Mouse (Mus musculus): ENCODE results near the gene Qprt. TPM values are rescaled to one million over a fixed set of nuclear protein-coding genes. Genes with fewer than 3 reads are reported as not detected.

The Qprt gene
- polyA plus RNA-seq, 1 experiment from 2014 or later, result 151 TPM

DNA sequence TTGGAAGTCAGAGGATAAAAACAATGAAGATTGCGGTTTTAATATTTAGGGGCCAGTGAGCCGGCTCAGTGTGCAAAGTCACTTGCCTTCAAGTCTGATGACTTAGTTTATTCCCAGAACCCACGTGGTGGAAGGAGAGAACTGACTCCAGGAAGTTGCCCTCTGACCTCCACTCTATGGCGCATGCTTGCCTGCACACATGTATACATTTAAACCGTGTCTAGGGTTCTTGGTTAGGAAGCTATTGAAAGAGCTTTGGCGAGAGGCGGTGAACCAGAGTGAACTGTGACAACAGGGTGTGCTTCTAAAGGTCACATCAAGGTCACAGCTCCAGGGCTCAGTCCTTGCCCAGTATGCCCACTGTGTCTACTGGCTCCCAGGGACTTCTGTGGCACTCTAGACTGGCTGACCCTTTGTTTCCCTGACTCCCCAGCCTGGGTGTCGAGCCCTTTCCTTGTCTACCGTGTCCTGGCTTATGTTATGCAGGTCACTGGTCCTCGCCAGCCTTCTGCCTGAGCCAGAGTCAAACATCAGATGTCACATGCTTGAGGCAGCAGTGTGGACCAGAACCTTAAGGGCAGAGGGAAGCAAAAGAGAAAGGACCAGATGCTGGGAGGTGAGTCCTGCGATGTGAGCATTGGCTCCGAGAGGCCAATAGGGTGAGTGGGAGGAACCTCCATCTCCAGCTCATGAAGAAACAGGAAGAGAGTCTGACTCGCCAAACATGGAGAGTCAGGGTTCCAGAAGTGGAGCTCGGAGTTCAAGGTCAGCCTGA is 3.2 kb downstream of the Qprt start:
- WGBS (ENCODE audit: insufficient replicate concordance), result 53% methylated on average over 14 of the region's 14 CpGs
- ATAC-seq (peak; percentile 53), DNase-seq (no peak)
- TF ChIP-seq EP300 (IDR thresholded peaks at IDR 0.05; ENCODE audit: low read depth) (no peak), CTCF (IDR thresholded peaks at IDR 0.05; ENCODE audit: low read depth) (no peak)
- Histone ChIP-seq H3K27ac (ENCODE audit: low read depth) (peak overlapping the region; percentile 97), H3K4me3 (ENCODE audit: low read depth, low read length) (no peak overlapping the region), H3K4me1 (ENCODE audit: insufficient read depth) (peaks cover 29% of the 10 kb centered on the region), H3K9me3 (ENCODE audit: low read length) (no peaks in the 10 kb centered on the region), H3K4me2 (ENCODE audit: low read depth, low read length) (peak overlapping the region; percentile 8; the same call in 1 of the 2 replicates), H3K27me3 (ENCODE audit: insufficient read depth, low read length) (no peaks in the 10 kb centered on the region), H3K36me3 (replicated peaks; ENCODE audit: insufficient read depth, low read length) (no peaks in the 10 kb centered on the region), H3K9ac (replicated peaks) (peak overlapping the region; percentile 30; the same call in 1 of the 2 replicates)

DNA sequence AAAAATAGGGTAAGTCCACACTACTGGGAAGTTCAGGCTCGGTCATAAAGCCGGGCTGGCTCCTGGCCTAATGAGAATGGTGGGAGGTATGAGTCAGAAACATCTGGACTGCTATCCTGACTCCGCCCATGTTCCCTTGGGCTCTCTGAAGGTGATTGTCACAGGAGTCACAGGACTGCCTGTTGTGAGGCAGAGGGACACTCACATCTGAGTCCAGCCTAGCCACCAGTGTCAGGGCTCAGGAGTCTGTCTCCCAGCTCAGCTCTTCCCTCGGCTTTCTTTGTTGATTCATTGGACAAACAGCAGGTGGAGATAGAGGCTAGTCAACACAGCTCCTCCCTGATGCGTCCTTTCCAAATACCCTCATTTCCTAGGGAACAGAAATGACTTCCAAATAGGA is 4.1 kb downstream of the Qprt start:
- H3K27me3 ChIP-seq (ENCODE audit: insufficient read depth, low read length), result no peaks in the 10 kb centered on the region
- H3K4me3 ChIP-seq (ENCODE audit: low read depth, low read length), result no peak overlapping the region
- H3K4me1 ChIP-seq (ENCODE audit: insufficient read depth), result peaks cover 36% of the 10 kb centered on the region
- no peak for DNase-seq
- no peak overlapping the region; the same call in 1 of the 2 replicates for H3K4me2 ChIP-seq (ENCODE audit: low read depth, low read length)
- no peaks in the 10 kb centered on the region for H3K9me3 ChIP-seq (ENCODE audit: low read length)
- no peaks in the 10 kb centered on the region for H3K36me3 ChIP-seq (replicated peaks; ENCODE audit: insufficient read depth, low read length)
- TF ChIP-seq EP300 (IDR thresholded peaks at IDR 0.05; ENCODE audit: low read depth) (no peak), CTCF (IDR thresholded peaks at IDR 0.05; ENCODE audit: low read depth) (peak; percentile 56)
- H3K27ac ChIP-seq (ENCODE audit: low read depth), result peak overlapping the region; percentile 97
- peak overlapping the region; percentile 30; the same call in 1 of the 2 replicates for H3K9ac ChIP-seq (replicated peaks)
- ATAC-seq, result peak; percentile 18
- WGBS (ENCODE audit: insufficient replicate concordance), result 50% methylated on average over 5 of the region's 5 CpGs

GRCm38 (mm10) chr7:127116331-127116935 is 5.6 kb downstream of the Qprt start:
- Histone ChIP-seq H3K27ac (ENCODE audit: low read depth) (0 out of 2 replicates have a peak overlapping the region, but pooled peaks have one; percentile 8), H3K9ac (replicated peaks) (no peak overlapping the region; the same call in 1 of the 2 replicates), H3K4me3 (ENCODE audit: low read depth, low read length) (no peak overlapping the region), H3K27me3 (ENCODE audit: insufficient read depth, low read length) (no peaks in the 10 kb centered on the region), H3K4me1 (ENCODE audit: insufficient read depth) (peaks cover 34% of the 10 kb centered on the region), H3K9me3 (ENCODE audit: low read length) (no peaks in the 10 kb centered on the region), H3K4me2 (ENCODE audit: low read depth, low read length) (no peak overlapping the region), H3K36me3 (replicated peaks; ENCODE audit: insufficient read depth, low read length) (no peaks in the 10 kb centered on the region)
- ATAC-seq (no peak), DNase-seq (no peak)
- 57% methylated on average over 11 of the region's 11 CpGs for WGBS (ENCODE audit: insufficient replicate concordance)
- TF ChIP-seq CTCF (IDR thresholded peaks at IDR 0.05; ENCODE audit: low read depth) (no peak), EP300 (IDR thresholded peaks at IDR 0.05; ENCODE audit: low read depth) (no peak)

- Histone ChIP-seq H3K27ac (ENCODE audit: low read depth) (no peak overlapping the region), H3K9me3 (ENCODE audit: low read length) (no peaks in the 10 kb centered on the region), H3K4me3 (ENCODE audit: low read depth, low read length) (no peak overlapping the region), H3K36me3 (replicated peaks; ENCODE audit: insufficient read depth, low read length) (no peaks in the 10 kb centered on the region), H3K27me3 (ENCODE audit: insufficient read depth, low read length) (no peaks in the 10 kb centered on the region), H3K4me2 (ENCODE audit: low read depth, low read length) (no peak overlapping the region), H3K4me1 (ENCODE audit: insufficient read depth) (peaks cover 34% of the 10 kb centered on the region), H3K9ac (replicated peaks) (no peak overlapping the region)
- no peak for DNase-seq
- TF ChIP-seq CTCF (IDR thresholded peaks at IDR 0.05; ENCODE audit: low read depth) (no peak), EP300 (IDR thresholded peaks at IDR 0.05; ENCODE audit: low read depth) (no peak)
- 64% methylated on average over 11 of the region's 11 CpGs for WGBS (ENCODE audit: insufficient replicate concordance)
- no peak for ATAC-seq
These were observed 7.1 kb downstream of the Qprt start for GRCm38 (mm10) chr7:127114920-127115319.

GRCm38 (mm10) chr7:127113614-127114259 is 8.3 kb downstream of the Qprt start:
- Histone ChIP-seq H3K4me1 (ENCODE audit: insufficient read depth) (peaks cover 27% of the 10 kb centered on the region), H3K27me3 (ENCODE audit: insufficient read depth, low read length) (no peaks in the 10 kb centered on the region), H3K27ac (ENCODE audit: low read depth) (peak overlapping the region; percentile 17; the same call in 1 of the 2 replicates), H3K9me3 (ENCODE audit: low read length) (no peaks in the 10 kb centered on the region), H3K4me2 (ENCODE audit: low read depth, low read length) (peak overlapping the region; percentile 35), H3K4me3 (ENCODE audit: low read depth, low read length) (no peak overlapping the region), H3K9ac (replicated peaks) (no peak overlapping the region; the same call in 1 of the 2 replicates), H3K36me3 (replicated peaks; ENCODE audit: insufficient read depth, low read length) (no peaks in the 10 kb centered on the region)
- ATAC-seq (no peak), DNase-seq (no peak)
- WGBS (ENCODE audit: insufficient replicate concordance), result 41% methylated on average over 11 of the region's 12 CpGs
- TF ChIP-seq EP300 (IDR thresholded peaks at IDR 0.05; ENCODE audit: low read depth), result no peak
- no peak for TF ChIP-seq CTCF (IDR thresholded peaks at IDR 0.05; ENCODE audit: low read depth)
